Mouse (Mus musculus) heart, adult 2 months (tissue): ENCODE measurements at regions not wholly inside any gene's neighbourhood (a gene's known extent, or its start where the extent isn't known, plus 50 kb on each side); places are given as distances from the start of the nearest gene placed in this dataset.

Experiments used
- CTCF ChIP-seq: fragments of 200-600 bp; IDR thresholded peaks from 2 replicates; pipeline ENCODE4 v1.8.1; 2022; ENCODE audit warnings: antibody characterized with exemption, mild to moderate bottlenecking, moderate library complexity
- EP300 ChIP-seq: fragments of 200-500 bp; IDR thresholded peaks from 2 replicates; pipeline ENCODE4 v1.6.1; 2011; ENCODE audit warnings: low read depth, low read length, control low read depth; ENCODE audit not compliant: insufficient read depth

DNA sequence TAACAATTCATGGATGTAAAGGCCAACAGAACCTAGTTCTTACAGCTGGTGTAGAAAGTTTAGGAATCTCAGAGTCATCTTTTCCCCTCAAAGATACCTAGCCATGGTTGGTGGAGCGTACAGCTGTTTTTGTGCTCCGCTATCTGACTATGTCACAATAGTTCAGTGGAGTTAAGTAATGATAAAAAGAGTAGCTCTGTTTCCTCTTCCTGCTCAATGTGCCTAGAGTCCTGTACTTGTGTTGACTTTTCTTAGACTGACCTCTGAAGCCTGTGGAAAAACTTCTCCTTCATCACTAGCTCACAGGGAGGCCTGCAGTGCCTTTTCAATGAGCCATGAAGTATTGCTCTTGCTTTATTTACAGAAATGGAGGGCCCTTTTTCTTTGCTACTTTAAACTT, 232.1 kb downstream of the Gm11146 start:
- TF ChIP-seq EP300, result no peak
- TF ChIP-seq CTCF, result no peak
